Mouse (Mus musculus): ENCODE measurements around the gene Rpf1. TPM values are rescaled to one million over a fixed set of nuclear protein-coding genes. Genes with fewer than 3 reads are reported as not detected.

Gene Rpf1
- polyA plus RNA-seq, 1 experiment from 2014 or later: 52.4 TPM

DNA sequence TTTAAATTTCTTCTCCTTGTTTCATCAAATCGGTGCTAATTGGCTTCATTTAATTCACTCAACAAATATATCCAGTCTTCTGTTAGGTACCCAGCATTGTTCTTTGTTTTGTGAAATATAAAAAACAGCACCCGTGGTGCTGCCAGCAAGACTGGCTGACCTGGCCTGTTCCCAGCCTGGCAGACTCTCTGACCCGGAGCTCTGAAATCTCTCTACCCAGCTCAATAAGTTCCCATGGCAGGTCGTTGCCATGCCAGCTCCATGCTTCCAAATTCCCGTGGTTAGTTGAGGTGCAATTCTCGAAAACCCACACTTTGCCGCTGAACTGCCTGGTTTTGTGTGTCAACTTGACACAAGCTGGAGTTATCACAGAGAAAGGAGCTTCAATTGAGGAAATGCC lies 33.6 kb upstream of the Rpf1 start:
- H3K9ac ChIP-seq (replicated peaks): no peak overlapping the region
- no peak overlapping the region for H3K4me2 ChIP-seq (replicated peaks)
- no peak overlapping the region for H3K4me3 ChIP-seq (replicated peaks)
- H3K36me3 ChIP-seq: no peaks in the 10 kb centered on the region
- no peaks in the 10 kb centered on the region for H3K9me3 ChIP-seq
- H3K27ac ChIP-seq: no peak overlapping the region
- no peaks in the 10 kb centered on the region for H3K4me1 ChIP-seq (replicated peaks)
- H3K27me3 ChIP-seq: no peaks in the 10 kb centered on the region
- 89% methylated on average over 7 of the region's 7 CpGs for WGBS
- ATAC-seq: no peak

DNA sequence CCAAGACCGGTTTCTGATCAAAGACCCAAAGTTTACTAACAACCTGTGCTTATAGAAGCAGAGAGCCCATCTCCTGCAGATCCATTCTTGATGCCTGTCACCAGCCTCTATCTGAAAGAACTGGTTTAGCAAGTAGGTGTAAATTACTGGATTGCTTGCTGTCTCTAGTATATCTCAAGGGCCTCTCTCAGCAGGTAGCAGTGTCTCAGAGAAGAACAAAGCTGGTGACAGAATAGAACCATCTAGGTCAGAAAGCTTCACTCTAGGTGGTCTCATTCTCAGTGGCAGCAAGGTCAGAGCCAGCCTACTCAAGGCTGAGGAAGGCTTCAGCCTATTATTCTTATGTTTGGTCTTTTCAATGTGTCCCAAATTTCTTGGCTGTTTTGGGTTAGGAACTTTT lies 22.4 kb upstream of the Rpf1 start:
- Histone ChIP-seq H3K4me2 (replicated peaks) (no peak overlapping the region), H3K27me3 (no peaks in the 10 kb centered on the region), H3K27ac (no peak overlapping the region), H3K4me3 (replicated peaks) (no peak overlapping the region), H3K9me3 (no peaks in the 10 kb centered on the region), H3K4me1 (replicated peaks) (no peaks in the 10 kb centered on the region), H3K36me3 (no peaks in the 10 kb centered on the region), H3K9ac (replicated peaks) (no peak overlapping the region)
- WGBS: 53% methylated on average over 1 of the region's 1 CpGs
- no peak for ATAC-seq

DNA sequence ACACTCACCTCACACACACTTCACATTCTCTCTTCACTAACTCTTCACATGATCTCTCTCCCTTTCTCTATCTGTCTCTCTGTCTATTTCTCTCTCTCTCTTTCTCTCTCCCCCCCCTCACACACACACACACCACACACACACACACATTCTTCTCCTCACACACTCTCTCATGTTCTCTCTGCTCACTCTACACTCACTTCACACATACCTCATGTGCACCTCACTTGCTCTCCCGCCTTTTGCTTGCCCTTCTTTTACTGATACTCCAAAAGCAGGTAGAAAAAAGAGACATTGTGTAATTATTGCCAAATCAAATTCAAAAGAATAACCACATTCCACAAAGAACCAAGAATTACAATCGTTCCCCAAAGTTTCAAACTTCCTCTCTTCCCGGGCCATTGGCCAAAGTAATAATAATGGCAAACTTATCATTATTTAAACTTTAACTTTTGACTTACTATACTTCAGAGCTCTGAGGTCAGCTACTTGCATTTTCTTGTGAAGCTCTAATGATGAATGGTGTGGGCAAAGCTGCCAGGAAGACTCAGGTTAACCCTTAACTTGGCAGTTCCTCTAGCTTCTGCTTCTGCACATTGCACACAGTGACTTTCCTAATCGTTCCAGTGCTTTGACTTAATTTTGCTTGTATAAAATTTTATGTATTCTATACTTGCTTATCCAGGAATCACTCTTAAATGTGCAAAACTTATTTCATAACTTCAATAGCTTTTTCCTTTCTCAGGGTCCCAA lies 19.5 kb upstream of the Rpf1 start:
- ATAC-seq: no peak
- no peaks in the 10 kb centered on the region for H3K27me3 ChIP-seq
- H3K4me1 ChIP-seq (replicated peaks): no peaks in the 10 kb centered on the region
- H3K27ac ChIP-seq: no peak overlapping the region
- no peak overlapping the region for H3K4me3 ChIP-seq (replicated peaks)
- no peak overlapping the region for H3K9ac ChIP-seq (replicated peaks)
- no peak overlapping the region for H3K4me2 ChIP-seq (replicated peaks)
- no peaks in the 10 kb centered on the region for H3K36me3 ChIP-seq
- no peaks in the 10 kb centered on the region for H3K9me3 ChIP-seq
- WGBS: 89% methylated on average over 4 of the region's 4 CpGs

DNA sequence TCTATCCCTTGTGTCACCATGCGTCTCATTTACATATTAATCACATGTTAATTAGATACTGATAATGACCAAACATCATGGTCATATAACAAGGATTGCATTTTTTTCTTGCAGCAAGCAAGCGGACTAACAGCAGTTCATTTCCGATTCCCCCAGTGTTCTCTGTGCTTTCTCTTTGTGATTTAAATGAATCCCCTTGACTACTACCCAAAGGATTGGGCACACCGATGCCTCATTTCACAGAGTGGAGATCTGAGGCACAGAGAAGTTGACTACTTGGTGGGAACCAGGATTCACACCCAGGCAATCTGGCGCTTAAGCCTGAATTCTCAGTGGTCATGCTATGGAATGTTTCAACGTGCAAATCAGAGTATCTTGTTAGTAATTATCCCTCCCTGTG lies 13.8 kb upstream of the Rpf1 start:
- Histone ChIP-seq H3K4me3 (replicated peaks) (no peak overlapping the region), H3K4me2 (replicated peaks) (no peak overlapping the region), H3K4me1 (replicated peaks) (no peaks in the 10 kb centered on the region), H3K36me3 (no peaks in the 10 kb centered on the region), H3K9ac (replicated peaks) (no peak overlapping the region), H3K27ac (no peak overlapping the region), H3K9me3 (no peaks in the 10 kb centered on the region), H3K27me3 (no peaks in the 10 kb centered on the region)
- ATAC-seq: no peak
- 57% methylated on average over 6 of the region's 6 CpGs for WGBS

DNA sequence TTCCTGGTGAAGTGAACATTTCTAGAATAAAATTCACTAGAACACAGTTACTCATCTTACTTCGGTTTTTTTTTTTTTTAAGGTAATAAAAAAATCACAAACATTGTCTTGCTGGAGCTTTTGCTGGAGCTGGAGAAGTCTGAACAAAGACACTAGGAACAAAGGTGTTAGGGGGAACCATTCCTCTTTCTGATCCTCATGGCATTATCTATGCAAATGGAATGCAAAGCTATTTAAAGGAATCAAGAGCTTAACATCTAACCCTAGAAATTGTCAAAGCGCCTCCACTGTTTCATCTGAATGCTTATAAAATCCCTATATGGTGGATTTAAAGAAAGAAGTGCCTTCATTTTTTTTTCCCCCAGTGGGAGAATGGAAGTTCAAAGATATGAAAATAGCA lies 7.1 kb upstream of the Rpf1 start:
- Histone ChIP-seq H3K4me2 (replicated peaks) (no peak overlapping the region), H3K36me3 (no peaks in the 10 kb centered on the region), H3K27ac (no peak overlapping the region), H3K9me3 (no peaks in the 10 kb centered on the region), H3K27me3 (no peaks in the 10 kb centered on the region), H3K4me1 (replicated peaks) (0 out of 2 replicates have a peak, but pooled peaks cover 6% of the 10 kb centered on the region), H3K4me3 (replicated peaks) (no peak overlapping the region), H3K9ac (replicated peaks) (no peak overlapping the region)
- ATAC-seq: no peak
- 13% methylated on average over 2 of the region's 2 CpGs for WGBS

DNA sequence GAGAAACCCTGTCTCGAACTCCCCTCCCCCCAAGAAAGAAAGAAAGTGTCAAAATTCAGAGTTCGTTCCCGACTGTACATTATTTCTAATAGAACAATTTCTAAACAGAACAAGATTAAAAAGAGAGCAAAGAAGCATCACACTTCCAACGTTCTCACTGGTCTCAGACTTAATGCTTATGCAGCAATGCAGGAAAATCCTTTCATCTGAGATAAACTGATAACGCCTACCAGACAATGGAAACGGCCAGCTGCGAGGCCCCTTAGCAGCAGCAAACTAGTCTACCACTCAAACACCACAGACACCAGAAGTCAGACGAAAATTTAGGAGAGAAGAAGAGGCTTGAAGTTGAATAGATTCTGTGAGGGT lies 407 bp upstream of the Rpf1 start:
- peaks cover 17% of the 10 kb centered on the region for H3K36me3 ChIP-seq
- no peaks in the 10 kb centered on the region for H3K27me3 ChIP-seq
- H3K4me2 ChIP-seq (replicated peaks): peak overlapping the region; percentile 74
- H3K9me3 ChIP-seq: no peaks in the 10 kb centered on the region
- peak overlapping the region; percentile 80 for H3K4me3 ChIP-seq (replicated peaks)
- 19% methylated on average over 8 of the region's 8 CpGs for WGBS
- no peak overlapping the region for H3K9ac ChIP-seq (replicated peaks)
- 0 out of 2 replicates have a peak, but pooled peaks have one; percentile 1 for ATAC-seq
- H3K4me1 ChIP-seq (replicated peaks): peaks cover 11% of the 10 kb centered on the region
- peak overlapping the region; percentile 98 for H3K27ac ChIP-seq

DNA sequence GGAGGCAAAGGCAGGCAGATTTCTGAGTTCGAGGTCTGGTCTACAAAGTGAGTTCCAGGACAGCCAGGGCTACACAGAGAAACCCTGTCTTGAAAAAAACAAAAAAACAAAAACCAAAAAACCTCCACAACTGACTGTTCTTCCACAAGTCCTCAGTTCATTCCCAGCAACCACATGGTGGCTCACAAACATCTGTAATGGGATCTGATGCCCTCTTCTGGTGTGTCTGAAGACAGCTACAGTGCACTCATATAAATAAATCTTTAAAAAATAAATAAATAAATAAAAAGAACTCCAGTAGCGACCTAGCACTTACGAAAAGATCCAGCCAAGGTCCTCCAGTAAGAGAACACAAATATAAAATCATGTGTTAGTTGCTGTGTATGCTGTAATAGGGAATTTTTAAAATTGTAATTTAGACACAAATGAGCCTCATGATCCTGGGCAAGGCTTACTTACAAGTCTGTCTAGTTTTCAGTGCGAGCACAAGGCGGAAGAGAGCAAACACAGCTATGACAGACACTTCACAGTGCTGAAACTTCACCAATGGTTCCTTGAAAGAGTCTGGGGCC lies 917 bp downstream of the Rpf1 start:
- Histone ChIP-seq H3K4me1 (replicated peaks) (peaks cover 11% of the 10 kb centered on the region), H3K4me3 (replicated peaks) (peak overlapping the region; percentile 80), H3K9me3 (no peaks in the 10 kb centered on the region), H3K36me3 (peaks cover 17% of the 10 kb centered on the region), H3K27me3 (no peaks in the 10 kb centered on the region), H3K9ac (replicated peaks) (peak overlapping the region; percentile 83), H3K27ac (peak overlapping the region; percentile 98), H3K4me2 (replicated peaks) (peak overlapping the region; percentile 74)
- ATAC-seq: no peak; the same call in 1 of the 2 replicates
- WGBS: 41% methylated on average over 5 of the region's 5 CpGs

DNA sequence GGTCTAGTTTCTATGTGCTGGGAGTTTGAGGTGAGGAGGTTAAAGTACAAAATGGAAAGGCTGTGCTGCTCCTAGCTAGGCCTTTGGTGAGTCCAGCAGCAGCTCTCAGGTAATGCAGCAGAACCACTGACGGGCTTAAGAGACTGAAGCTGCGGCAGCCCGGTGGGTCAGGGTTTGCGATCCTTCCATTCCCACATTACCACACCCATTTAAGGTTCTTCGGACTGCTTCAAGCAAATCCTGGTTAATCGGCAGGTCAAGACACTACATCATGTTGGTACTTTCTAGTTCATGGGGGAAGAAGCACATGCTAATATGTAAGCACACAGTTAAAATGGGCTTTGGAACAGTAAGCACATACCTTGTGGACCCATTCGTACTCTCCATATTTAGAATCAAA lies 14.5 kb downstream of the Rpf1 start:
- Histone ChIP-seq H3K9me3 (no peaks in the 10 kb centered on the region), H3K9ac (replicated peaks) (no peak overlapping the region), H3K27ac (no peak overlapping the region), H3K4me3 (replicated peaks) (no peak overlapping the region), H3K36me3 (peaks cover 64% of the 10 kb centered on the region), H3K27me3 (no peaks in the 10 kb centered on the region), H3K4me1 (replicated peaks) (peaks cover 13% of the 10 kb centered on the region), H3K4me2 (replicated peaks) (no peak overlapping the region)
- WGBS: 92% methylated on average over 7 of the region's 7 CpGs
- no peak for ATAC-seq

DNA sequence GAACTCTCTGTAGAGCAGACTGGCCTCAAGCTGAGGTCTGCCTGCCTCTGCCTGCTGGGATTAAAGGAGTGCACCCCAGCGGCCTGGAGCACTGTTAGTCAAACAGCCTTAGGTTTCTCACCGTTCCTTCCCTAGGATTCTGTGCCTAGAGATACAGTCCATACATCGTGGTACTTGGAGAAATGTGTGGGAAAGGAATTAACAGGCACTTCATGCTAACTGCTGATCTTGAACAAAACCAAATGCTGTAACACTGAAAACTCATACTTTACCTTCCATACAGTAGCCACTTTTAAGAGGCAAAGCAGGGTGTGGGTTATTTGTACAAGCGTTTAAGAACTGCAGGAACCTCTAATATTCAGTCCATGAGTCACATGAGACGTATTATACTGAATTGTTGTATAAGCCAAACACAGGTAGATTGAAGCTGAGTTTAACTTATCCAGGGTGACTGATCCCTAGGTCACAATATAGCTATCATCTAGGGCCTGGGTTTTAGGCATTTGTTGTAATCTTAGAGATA lies 19.6 kb downstream of the Rpf1 start:
- H3K4me1 ChIP-seq (replicated peaks): peaks cover 25% of the 10 kb centered on the region
- no peaks in the 10 kb centered on the region for H3K9me3 ChIP-seq
- H3K27me3 ChIP-seq: no peaks in the 10 kb centered on the region
- peak overlapping the region; percentile 80 for H3K4me3 ChIP-seq (replicated peaks)
- H3K27ac ChIP-seq: no peak overlapping the region
- peaks cover 19% of the 10 kb centered on the region for H3K36me3 ChIP-seq
- H3K9ac ChIP-seq (replicated peaks): 0 out of 2 replicates have a peak overlapping the region, but pooled peaks have one; percentile 37
- 68% methylated on average over 5 of the region's 5 CpGs for WGBS
- no peak for ATAC-seq
- H3K4me2 ChIP-seq (replicated peaks): peak overlapping the region; percentile 66

DNA sequence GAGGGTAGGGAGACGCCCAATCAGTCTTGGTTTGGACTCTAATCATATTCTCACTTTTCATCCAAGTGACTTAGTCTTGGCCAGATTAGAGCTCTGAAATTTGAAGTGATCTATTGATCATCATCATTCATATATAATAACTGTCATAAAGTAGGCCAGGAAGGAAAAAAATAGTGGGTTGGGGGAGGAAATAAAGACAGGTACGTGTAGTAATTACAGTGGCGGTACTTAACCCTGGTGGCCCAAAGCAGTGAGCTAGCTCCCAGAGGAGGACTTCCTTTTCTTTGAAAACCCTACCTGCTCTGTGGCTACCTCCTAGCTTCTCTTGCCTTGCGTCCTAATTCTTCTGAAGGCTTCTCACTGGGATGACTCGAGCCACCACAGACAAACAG lies 20.4 kb downstream of the Rpf1 start:
- peak overlapping the region; percentile 66 for H3K4me2 ChIP-seq (replicated peaks)
- H3K4me1 ChIP-seq (replicated peaks): peaks cover 25% of the 10 kb centered on the region
- peak overlapping the region; percentile 82 for H3K9ac ChIP-seq (replicated peaks)
- no peaks in the 10 kb centered on the region for H3K27me3 ChIP-seq
- no peak for ATAC-seq
- WGBS: 6% methylated on average over 5 of the region's 5 CpGs
- H3K4me3 ChIP-seq (replicated peaks): peak overlapping the region; percentile 80
- no peaks in the 10 kb centered on the region for H3K9me3 ChIP-seq
- H3K27ac ChIP-seq: no peak overlapping the region
- H3K36me3 ChIP-seq: peaks cover 13% of the 10 kb centered on the region

DNA sequence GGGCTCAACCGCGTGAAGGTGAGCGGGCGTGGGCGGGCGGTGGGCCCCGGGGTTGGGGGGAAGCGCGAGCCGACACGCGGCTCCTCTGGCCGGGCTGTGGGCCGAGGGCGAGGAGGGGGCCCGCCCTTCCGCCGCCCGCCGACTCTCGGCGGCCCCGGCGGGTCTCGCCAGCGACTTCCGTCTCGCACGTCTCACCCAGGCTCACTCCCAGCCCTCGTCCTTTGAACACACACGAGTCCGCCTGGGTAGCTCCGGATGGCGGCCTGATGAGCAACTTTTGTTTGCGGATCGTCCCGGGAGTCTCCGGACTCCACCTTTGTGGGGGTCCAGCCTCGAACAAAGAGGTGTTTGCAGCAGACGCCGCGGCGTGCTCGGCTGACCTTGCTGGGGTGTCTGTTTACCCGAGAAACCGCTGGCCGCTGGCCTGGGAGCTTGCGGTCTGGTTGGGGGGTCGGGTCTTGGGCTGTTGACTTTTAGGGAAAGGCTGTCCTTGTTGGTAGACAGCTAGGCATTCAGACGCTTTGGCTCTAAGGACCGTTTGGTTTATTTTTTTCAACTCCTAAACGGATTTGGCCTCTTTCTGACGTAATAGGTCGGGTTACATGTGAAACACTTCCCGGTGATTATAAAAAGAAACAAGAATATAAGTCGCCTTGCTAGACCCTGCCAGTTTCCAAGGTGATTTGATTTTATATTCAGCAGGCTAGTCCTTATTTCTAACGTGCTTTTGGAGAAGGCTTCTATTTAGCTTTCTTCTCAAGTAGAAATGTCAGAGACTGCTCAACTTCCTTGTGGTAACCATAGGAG lies 21.0 kb downstream of the Rpf1 start:
- Histone ChIP-seq H3K9ac (replicated peaks) (peak overlapping the region; percentile 82), H3K4me3 (replicated peaks) (peak overlapping the region; percentile 80), H3K4me2 (replicated peaks) (peak overlapping the region; percentile 66), H3K36me3 (peaks cover 8% of the 10 kb centered on the region), H3K9me3 (no peaks in the 10 kb centered on the region), H3K27me3 (no peaks in the 10 kb centered on the region), H3K4me1 (replicated peaks) (peaks cover 25% of the 10 kb centered on the region), H3K27ac (peak overlapping the region; percentile 77)
- ATAC-seq: peak; percentile 90
- WGBS: under 1% methylated on average over 57 of the region's 57 CpGs

DNA sequence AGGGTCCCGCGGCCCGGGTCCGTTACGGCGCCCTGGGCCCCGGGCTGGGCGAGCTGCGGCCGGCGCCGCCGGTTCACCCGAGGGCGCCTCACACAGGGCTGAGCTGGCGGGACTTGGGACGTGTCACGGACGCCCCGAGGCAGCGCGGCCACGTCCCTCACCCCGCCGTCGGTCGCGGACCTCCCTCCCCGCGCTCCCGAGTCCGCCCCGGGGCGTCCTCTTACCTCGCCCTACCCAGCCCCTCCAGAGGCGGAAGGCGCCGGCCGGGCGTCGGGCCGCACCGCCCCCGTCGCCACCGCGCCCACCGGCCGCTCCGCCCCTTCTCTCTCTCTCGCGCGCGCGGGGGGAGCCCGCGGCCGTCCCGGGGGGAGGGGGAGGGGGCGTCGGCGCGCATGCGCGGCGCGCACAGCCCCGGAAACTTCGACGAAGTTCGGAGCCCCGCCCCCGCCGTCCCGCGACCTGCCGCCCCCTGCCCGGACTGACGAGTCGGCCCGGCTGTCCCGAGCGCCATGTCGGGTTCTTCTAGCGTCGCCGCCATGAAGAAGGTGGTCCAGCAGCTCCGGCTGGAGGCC lies 21.7 kb downstream of the Rpf1 start, which contains the start of the genes Spata1 and Gng5:
Gene Spata1, minus strand, starts transcription at position 323 of the 572 bp plus-strand sequence.
Gene Gng5, plus strand, starts transcription at position 377 of the 572 bp plus-strand sequence.
- Histone ChIP-seq H3K4me2 (replicated peaks) (peak within 1 kb of the TSS; percentile 66), H3K4me1 (replicated peaks) (peaks cover 25% of the 10 kb centered on the region), H3K27ac (peak within 1 kb of the TSS; percentile 77), H3K4me3 (replicated peaks) (peak within 1 kb of the TSS; percentile 80), H3K27me3 (no peaks in the 10 kb centered on the region), H3K9me3 (no peaks in the 10 kb centered on the region), H3K9ac (replicated peaks) (peak within 1 kb of the TSS; percentile 82), H3K36me3 (peaks cover 8% of the 10 kb centered on the region)
- peak; percentile 90 for ATAC-seq
- WGBS: under 1% methylated on average over 62 of the region's 88 CpGs
